Mouse (Mus musculus) B cell, adult 2 months (primary cell): ENCODE data around the gene Apol8.
A peak's percentile ranks its signal among the peaks of the same experiment; 100 is the strongest.

Experiments used
- DNase-seq, 2 experiments: peaks; one replicate each; pipeline ENCODE4 v3.0.0; 2022

Gene Apol8

GRCm38 (mm10) chr15:77756848-77757247 lies at the start of gene Apol8:
Gene Apol8, minus strand, starts transcription at chr15:77757003.
- DNase-seq: peak; percentile 69 to 72

- peak in 1 of 2 experiments; percentile 36 for DNase-seq
Observed at GRCm38 (mm10) chr15:77805657-77806056, 48.9 kb upstream of the Apol8 start.

- DNase-seq: no peak
Observed at GRCm38 (mm10) chr15:77804949-77805348, 48.1 kb upstream of the Apol8 start.

GRCm38 (mm10) chr15:77804460-77804859 lies 47.7 kb upstream of the Apol8 start:
- no peak for DNase-seq

GRCm38 (mm10) chr15:77803747-77804146 lies 46.9 kb upstream of the Apol8 start:
- no peak for DNase-seq

- DNase-seq: no peak
Observed at GRCm38 (mm10) chr15:77802992-77803391, 46.2 kb upstream of the Apol8 start.

- DNase-seq: no peak
Observed at GRCm38 (mm10) chr15:77801188-77801587, 44.4 kb upstream of the Apol8 start.

GRCm38 (mm10) chr15:77800511-77800910 lies 43.7 kb upstream of the Apol8 start:
- DNase-seq: peak; percentile 69 to 80

GRCm38 (mm10) chr15:77799491-77800474 lies 43.0 kb upstream of the Apol8 start:
- no peak for DNase-seq

GRCm38 (mm10) chr15:77798664-77799490 lies 42.1 kb upstream of the Apol8 start:
- no peak for DNase-seq

GRCm38 (mm10) chr15:77797609-77798411 lies 41.0 kb upstream of the Apol8 start:
- no peak for DNase-seq

- DNase-seq: no peak
Observed at GRCm38 (mm10) chr15:77796409-77797035, 39.7 kb upstream of the Apol8 start.

GRCm38 (mm10) chr15:77794908-77795356 lies 38.1 kb upstream of the Apol8 start:
- no peak for DNase-seq

GRCm38 (mm10) chr15:77794138-77794907 lies 37.5 kb upstream of the Apol8 start:
- no peak for DNase-seq

GRCm38 (mm10) chr15:77793554-77793953 lies 36.8 kb upstream of the Apol8 start:
- DNase-seq: no peak

GRCm38 (mm10) chr15:77793094-77793493 lies 36.3 kb upstream of the Apol8 start:
- DNase-seq: no peak

- no peak for DNase-seq
Observed at GRCm38 (mm10) chr15:77792056-77792455, 35.3 kb upstream of the Apol8 start.

- no peak for DNase-seq
Observed at GRCm38 (mm10) chr15:77790656-77791405, 34.0 kb upstream of the Apol8 start.

GRCm38 (mm10) chr15:77789186-77789585 lies 32.4 kb upstream of the Apol8 start:
- DNase-seq: no peak

GRCm38 (mm10) chr15:77788356-77788755 lies 31.6 kb upstream of the Apol8 start:
- DNase-seq: no peak
